Mouse (Mus musculus) c-Kit-positive CD71-negative TER-119-negative erythroid progenitor cells, embryonic 14.5 days (primary cell): ENCODE data around the gene Gpr157.
"Not testable (repeated sequence)": the region's sequence is repeated elsewhere in the genome, so short reads cannot be mapped to it uniquely, and the experiment has no call there.

ENCODE experiments used
- DNase-seq: peaks from one replicate; pipeline ENCODE4 v3.0.0-alpha.2; 2013; ENCODE audit warnings: low read depth

Gene Gpr157

DNA sequence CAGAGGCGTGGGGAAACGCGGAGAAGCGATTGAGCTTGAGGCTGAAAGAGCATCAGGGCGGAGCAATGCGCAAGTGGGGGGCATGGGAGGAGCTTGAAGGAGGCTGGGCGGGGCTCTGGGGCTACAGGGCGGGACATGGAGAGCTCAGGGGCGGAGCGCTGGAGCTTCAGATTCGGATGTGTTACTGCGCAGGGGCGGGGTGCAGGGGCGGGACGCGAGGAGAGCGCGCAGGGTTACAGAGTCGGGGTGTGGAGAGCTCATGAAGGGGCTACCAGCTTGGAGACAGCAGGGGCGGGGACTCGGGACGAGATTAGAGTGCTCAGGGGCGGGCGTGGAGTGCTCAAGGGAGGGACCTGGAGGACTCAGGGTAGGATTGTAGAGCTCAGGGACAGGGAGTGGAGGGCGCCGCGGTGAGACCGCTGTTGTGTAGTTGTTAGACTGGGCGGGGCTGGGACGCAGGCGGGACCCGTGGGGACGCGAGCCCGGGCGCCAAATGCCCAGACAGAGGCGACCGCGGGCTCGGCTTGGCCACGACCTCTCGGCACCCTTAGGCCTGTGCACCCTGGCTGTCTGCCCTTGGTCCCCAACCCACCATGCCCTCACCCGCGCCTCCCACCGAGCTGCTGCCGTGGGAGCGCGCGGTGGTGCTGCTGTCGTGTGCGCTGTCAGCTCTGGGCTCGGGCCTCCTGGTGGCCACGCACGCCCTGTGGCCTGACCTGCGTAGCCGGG lies at the start of gene Gpr157:
Gene Gpr157, plus strand, starts transcription at position 205 of the 729 bp plus-strand sequence.
- peak; percentile 93 for DNase-seq

DNA sequence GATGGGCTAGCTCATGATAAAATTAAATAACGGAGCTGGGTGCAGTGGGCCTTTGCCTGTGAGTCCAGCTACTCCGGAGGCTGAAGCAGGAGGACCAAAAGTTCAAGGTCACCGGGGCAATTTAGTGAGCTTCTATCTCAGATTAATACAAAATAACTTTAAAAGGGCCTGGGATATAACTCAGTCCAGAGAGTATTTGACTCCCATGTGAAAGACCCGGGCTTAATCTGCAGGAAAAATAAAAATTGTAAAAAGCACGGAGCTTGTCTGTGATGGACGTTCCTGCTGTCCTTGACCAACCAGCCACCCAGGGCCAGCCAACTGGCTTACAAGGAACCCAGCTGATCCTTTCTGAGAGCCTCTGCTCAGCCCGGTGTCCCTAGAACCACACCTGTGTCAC lies 48.6 kb upstream of the Gpr157 start:
- DNase-seq: no peak

DNA sequence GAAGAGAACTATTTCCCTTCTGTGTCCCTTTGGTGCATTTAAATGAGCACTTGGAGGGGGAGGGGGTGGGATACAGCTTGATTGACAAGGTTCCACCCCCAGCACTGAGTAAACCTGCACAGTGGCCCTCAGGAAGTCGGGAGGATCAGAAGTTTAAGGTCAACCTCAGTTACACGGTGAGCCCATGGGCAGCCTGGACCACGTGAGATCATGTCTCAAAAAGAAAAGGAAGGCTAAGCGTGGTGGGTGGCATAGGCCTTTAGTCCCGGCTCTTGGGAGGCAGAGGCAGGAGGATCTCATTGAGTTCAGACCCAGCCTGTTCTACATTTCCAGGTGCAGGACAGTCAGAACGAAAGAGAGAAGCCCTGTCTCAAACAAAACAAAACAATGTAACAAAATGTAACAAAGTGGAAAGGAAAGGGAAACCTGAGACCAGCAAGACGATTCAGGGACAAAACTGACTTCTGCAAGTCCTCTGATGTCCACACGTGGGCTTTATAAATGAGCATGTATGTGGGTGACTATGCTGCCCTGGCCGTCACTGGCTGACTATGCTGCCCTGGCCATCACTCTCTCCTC lies 47.1 kb upstream of the Gpr157 start:
- DNase-seq: no peak

DNA sequence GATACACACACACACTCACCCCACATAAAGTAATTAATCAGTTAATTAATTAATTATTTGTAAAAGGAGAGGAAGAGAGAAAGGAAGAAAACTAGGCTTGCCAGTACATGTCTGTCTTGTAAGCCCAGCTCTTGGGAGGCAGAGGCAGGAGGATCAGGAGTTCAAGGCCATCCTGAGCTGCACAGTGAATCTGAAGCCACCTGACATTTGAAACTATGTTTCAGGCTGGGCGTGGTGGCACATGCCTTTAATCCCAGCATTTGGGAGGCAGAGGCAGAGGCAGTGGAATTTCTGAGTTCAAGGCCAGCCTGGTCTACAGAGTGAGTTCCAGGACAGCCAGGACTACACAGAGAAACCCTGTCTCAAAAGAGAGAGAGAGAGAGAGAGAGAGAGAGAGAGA lies 46.3 kb upstream of the Gpr157 start:
- DNase-seq: not testable (repeated sequence)

DNA sequence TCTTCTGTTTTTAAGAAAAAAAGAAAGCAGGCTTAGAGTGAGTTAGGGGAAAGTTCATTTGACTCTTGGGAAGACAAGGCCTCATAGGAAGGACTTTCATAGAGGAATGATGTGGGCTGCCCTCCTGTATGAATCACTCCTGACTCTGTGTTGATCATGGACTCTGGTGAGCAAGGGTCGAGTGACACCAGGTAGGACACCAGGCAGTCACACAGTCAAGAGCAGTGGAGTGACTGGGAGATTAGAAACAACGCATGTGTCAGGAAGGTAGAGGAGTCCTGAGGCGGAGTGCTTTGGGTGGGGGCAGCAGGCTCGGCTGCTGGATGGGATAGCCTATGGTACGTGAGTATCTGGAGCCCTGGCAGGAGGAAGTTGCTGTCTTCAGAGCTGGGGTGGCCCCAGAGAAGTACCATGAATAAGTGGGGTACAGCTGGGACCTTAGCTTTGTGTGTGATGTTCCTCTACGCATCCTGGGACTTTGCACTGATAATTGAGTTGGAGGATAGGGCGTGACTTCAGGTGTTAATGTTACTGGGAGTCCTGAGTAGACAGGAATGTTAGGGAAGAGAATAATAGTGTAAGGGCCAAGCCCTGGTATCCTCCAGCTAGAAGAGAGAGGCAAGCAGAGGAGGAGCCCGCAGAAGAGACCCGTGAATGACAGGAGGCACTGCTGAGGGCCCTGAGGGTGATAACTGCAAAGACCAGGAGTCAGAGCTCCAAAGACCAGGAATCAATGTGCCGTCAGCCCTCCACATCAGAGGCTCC lies 45.6 kb upstream of the Gpr157 start:
- no peak for DNase-seq

DNA sequence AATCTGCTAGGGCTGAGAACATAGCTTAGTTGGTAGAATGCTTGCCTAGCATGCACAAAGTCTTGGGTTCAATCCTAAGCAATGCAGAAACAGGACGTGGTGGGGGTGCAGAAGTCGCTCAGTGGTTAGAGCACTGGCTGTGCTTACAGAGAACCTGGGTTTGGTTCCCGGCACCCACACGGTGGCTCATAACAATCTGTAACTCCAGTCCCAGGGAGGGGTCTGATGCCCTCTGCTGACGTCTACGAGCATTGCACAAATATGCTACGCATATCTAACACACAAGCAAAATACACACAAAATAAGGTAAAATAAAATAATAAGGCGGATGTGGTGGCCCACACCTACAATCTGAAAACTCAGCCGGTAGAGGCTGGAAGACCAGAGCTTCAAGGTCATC lies 43.6 kb upstream of the Gpr157 start:
- no peak for DNase-seq

DNA sequence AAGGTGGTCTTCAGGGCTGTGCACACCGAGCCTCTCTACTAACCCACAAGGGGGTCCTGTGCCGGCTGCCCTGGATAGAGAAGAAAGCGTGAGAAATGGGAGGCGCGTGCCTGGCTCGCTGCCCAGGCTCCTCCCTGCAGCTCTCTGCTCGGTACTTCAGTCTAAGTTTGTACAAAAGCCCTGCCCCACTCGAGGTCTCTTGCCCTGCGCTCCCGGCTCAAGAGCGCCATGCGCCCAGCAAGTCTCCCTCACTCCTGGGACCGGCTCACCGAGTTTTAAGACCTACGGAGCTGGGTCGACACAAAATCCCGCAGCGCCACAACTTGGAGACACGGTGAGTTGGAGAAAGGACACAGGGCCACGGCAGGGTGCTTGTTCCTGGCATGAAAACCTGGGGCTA lies 39.1 kb upstream of the Gpr157 start:
- DNase-seq: no peak

DNA sequence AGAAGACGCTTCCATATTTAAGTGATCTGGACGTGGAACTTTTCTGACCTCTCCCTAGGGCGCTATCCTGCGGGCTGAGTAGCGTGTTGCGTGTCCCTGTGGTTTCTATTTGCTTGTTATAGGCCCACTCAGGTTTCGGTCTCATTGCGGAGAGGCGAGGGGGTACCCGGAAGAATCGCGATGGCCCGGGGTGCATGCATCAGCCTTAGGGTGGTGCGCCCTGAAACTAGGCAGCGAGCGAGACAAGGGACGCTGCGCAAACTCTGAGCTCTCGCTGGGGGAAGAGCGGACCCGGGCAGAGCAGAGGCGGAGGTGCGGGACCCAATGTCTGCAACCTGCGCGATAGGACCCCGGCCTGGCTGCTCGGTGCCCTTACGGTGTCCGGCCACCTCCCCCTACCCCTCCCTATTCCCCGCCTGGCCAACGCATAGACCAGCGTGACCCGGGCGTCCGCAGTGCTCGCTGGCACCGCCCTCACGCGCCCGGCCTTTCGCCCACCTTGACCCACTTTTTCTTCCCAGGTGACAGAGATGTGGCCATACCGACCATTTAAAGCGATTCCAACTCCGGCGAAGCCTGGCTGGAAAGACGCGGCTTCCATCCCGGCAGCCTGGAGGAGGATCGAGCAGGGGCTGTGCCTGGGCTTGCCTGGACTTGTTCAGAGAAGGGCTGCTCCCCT lies 38.5 kb upstream of the Gpr157 start:
- DNase-seq: no peak

DNA sequence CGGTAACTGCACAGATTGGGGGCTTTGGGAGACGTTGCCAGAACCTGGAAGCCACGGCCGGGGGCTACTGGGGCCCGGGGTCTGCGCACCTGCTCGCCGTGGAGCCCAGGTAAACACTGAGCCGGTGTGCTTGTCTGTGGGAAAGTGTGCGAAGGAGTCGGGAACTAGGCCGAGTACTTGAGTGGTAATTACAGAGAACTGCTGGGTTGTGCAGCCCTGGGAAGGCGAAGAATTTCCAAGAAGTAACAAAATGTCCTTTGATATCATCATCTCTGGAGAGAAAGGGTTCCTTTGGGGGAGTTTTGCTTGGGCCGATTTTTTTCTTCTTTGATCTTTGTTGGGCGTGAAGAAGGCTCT lies 38.0 kb upstream of the Gpr157 start:
- no peak for DNase-seq

DNA sequence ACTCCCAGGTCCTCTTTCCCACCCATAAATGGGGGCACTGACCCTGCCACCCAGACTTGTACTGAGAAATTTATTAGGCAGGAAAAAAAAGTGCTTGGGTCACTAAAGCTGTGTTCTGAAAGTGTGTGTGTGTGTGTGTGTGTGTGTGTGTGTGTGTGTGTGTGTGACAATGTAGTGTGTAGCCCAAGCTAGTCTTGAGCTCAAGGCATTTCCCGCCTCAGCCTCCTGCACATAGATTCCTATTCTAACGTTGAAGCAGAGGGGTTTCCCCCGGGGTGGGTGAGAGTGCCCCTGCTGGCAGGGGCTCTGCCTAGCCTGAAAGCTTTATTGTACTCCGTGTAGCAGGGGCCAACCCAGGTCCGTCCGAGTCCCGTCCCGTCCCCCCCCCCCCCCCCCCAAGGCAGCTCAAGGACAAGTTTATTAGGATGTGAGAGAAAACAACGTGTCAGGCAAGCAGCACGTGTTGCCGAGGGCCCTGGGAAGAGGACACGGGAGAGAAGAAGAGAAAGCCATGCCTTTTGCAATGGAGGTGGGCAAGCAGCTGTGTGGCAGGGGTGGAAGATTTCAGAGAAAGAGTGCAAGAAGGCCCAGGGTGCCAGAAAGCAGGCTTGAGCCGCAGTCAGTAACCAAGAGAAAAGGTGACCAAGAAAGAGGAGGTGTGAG lies 37.5 kb upstream of the Gpr157 start:
- no peak for DNase-seq

DNA sequence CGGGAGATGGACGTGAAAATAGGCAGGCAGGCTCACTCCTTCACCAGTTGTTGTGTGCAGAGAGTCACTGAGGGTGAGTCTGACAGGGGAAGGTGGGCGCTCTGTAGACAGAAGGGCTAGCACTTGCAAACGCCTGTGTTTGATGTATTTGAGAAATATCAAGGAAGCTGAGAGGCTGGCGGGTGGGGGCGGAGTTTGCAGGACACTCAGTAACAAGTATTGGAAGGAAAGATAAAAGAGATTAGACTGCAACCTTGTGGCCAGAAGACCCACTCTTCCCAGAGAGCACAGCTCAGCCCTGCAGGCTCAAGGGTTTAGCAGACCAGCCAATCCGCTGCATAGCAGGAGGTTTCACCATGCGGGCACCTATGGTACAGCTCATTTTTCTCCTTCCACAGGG lies 35.7 kb upstream of the Gpr157 start:
- no peak for DNase-seq

DNA sequence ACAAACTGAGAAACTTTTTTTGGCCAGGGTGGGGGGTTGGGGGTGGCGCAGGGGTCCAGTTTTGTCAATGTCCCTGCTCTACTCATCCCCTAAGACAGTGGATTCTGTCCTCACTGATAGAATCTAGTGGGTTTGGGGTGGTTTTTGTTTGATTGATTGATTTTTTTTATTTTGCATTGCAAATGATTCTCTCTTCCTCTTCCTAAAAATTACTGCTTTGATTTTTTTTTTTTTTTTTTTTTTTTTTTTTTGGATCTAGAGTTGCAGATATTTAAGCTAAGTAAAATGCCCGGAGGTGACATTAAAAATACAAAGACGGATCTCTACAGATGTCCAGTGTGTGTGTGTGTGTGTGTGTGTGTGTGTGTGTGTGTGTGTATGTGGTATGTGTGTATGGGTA lies 34.8 kb upstream of the Gpr157 start:
- DNase-seq: no peak

DNA sequence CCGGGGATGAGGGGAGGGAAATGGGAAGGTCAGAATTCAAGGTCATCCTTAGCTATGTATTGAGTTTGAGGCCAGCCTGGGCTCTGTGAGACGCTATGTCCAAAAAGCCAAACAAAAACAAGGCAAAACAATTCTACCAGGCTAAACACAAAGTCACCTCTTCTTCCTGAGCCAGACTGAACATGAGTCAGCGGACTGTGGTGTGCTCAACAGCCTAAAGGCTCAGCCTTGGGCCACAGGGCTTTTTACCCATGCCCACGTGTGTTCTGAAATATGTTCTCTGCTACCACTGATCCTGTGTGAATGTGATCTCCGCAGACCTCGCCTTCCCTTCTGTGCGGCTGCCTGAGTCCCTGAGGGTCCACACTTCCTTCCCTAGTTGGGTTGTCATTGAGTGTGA lies 31.0 kb upstream of the Gpr157 start:
- no peak for DNase-seq

DNA sequence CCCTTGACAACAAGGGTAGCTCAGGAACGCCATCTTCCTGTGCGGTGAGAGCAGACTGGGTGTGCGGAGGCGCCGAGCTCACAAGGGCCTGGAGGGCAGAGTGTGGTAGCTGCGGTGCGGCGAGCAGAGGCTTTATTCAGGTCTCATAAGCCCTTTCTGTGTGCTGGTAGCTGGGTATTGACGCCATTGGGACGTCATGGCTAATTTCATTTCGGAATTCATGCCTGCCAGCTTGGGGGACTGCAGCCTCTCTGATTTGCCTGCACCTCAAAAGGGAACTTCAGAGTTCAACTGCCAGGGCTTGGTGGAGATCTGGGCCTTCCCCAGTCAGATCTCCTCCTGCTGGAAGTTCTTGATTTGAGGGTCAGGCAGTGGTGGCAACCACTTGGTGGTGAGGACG lies 29.4 kb upstream of the Gpr157 start:
- no peak for DNase-seq

DNA sequence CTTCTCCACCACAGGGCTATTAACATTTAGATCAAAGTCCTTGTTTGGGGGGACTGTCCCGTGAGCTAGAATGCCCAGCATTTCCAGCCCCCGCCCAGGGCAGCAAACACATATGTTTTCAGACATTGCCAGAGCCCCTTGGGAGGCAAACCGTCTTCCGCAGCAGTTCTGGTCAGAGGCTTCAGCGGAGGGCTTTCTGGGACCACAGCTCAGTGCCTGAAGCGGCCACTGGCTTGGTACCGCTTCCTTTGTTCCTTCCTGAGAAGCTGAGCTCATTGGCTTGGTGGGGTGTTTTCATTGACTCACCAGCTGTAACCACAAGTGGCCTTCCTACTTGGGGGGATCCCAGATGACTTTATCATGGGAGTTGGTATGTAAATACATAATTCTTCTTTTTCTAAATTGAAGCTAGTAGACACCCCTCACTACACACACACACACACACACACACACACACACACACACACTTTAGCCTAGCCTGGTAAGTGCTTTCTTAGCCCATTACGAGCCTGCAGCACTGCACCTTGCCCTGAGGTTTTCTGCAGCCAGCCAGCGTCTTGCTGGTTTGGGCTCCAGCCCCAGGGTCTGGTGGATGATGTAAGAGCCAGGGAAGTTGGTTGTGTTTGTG lies 27.2 kb upstream of the Gpr157 start:
- DNase-seq: peak; percentile 56

DNA sequence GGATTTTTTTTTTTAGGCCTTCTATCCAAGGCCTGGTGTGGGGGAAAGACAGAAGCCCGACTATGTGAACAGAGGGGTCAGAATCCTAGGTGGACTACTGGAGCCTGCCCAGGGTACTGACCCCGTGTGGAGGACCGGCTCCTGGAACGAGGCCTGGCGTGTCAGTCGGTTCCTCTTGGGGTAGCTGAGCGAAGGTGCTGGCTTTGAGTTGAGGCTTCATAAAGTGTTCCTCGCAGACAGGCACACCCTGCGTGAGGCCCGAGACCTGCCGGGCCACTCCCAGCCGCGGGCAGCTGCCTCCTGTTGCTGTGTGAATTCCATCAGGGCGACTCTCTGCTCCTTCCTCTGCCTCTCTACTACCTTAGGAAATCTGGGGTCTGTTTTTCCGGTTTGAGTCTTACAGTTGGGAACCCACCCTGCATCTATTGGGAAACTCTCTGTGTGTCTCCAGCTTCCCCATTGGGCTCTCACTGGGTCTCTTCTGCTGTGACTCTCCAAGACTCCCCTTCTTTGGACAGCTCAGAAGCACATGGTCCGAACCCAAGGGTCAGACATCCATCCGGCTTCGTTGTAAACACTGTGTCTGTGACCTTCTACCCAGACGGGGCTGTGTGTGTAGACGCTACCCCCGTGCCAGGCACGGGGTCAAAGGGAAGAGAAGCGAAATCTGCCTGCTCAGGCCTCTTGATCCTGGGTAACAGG lies 26.5 kb upstream of the Gpr157 start:
- DNase-seq: no peak

DNA sequence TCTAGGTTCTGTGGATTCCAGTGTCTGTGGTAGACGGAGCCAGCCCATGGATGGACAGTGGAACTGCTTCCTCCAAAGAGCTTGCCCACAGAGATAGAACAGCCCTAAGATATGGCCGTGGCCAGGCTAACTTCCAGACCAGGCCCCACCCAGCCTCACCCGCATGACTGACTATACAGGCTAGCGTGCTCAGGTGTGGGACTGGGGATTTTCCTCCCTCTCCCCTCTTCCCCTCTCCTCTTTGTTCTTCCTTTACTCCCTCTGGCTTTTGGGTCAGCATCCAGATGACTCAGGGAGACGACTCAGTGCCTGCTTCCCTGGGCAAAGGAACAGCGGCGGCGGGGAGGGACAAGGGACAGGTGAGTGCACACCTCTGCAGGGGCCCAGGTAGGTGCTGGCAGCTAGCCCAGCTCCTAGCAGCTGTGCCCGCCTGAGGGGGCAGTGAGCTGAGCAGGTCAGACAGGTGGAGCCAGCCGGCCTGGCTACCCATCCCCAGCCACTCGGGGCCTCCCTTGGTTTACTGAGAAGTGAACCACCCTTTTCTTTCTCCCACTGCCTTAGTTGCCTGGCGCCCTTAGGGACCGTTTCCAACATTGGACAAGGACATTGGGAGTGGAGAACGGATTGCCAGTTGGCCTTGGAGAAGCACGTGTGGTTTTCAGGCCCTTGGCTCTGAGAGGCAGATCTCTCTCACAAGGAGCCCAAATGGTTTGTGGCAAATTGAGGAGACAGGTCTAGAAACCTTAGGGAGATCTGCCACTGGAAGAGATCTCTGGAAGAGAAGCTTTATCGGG lies 25.5 kb upstream of the Gpr157 start:
- no peak for DNase-seq

DNA sequence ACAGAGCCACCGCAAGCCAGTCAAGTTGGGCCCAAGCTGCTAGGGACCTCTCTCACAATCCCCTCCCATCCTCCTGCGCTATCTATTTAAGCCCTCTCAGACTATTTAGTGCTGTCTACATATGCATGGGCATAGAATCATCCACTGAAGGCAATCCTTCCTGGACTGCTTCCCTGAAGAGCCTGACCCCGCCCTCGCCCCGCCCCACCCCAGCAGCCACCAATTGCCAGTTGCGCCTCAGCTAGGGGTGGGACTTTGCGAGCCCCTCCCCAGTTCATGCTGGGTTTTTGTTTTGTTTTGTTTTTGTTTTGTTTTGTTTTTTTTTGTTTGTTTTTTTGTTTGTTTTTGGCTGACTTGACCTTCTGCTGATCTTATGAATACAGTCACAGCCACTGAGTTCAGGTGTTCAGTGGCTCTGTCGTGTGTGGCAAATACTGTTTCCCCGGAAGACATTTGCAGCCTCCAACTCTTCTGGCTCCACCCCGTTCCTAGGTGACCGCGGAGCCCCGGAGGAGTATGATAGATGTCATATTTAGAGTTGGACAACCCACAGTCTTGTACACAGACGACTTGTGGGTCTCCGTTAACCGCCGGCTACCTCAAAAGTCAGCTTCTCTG lies 20.4 kb upstream of the Gpr157 start:
- no peak for DNase-seq

DNA sequence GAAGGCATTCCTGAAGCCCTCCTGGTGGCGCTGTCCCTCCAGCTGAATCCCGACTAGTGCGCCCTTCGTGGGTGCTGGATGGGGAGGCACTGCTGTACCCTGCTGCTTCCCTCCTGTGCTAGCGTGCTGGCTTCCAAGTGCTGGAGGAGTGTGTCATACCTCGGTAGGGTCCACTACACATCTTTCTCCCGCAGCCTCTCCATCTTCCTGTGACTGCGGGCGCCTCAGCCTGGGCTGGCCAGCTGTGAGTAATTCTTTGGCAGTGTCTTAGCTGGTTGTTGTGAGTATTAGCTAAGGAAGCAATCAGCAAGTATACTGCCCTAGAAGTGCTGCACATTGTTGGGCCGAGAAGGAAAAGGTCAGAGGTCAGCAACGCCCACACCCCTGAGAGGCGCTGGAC lies 18.9 kb upstream of the Gpr157 start:
- DNase-seq: no peak

DNA sequence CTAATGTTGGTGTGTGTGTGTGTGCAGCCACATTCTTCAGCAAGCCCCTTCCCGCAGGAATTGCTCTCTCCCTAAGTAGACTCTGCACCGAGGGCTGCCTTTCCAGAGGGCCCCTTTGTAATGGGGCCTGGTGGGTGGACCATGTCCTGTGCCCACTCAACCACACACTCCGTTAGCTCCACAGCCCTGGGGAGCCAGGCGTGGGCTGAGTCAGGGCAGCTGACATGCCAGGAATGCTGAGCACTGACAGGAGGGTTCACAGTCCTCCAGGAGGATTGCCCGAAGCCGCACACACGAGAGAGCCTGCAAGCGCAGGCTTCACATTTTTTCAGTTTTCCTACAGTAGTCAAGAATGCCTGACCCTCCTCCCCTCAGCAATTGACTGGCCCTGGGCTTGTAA lies 17.0 kb upstream of the Gpr157 start:
- no peak for DNase-seq
